Mouse (Mus musculus): ENCODE measurements at regions not wholly inside any gene's neighbourhood (a gene's known extent, or its start where the extent isn't known, plus 50 kb on each side); places are given as distances from the start of the nearest gene placed in this dataset.

DNA sequence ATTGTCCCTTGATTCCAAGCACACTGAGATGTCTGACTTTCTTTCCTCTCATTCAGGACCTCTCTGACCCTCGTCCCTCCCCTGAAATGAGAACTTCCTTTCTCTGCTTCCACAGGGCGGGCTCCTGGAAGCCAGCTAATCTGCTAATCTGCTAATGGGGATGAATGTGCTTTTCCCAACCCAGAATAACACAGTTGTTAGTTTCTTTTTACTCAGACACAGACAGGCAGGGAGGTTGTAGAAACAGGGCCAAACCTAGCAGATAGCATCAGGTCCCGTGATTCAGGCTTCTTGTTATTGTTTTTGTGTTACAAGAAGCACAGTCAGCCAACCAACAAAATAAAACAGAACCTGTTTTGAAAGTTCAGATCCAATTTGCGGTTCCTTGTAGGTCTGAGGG is 137.0 kb downstream of the 1500009L16Rik start:
- no peak for TF ChIP-seq CTCF (IDR thresholded peaks at IDR 0.05; ENCODE audit: control insufficient read depth, insufficient read depth, insufficient read length)
- TF ChIP-seq USF1 (IDR thresholded peaks at IDR 0.05; ENCODE audit: low read depth), result no peak
- no peak for TF ChIP-seq MAX (IDR thresholded peaks at IDR 0.05)
- no peak for TF ChIP-seq FOSL1 (IDR thresholded peaks at IDR 0.05; ENCODE audit: insufficient read depth, low read length, poor library complexity, severe bottlenecking)
- TF ChIP-seq MYOG (IDR thresholded peaks at IDR 0.05; ENCODE audit: control insufficient read depth, extremely low read depth, insufficient read length), result no peak
